Comparison of ENCODE assay signal across 9 mouse cellular contexts in genomic region chr14:17967117-17967726, GRCm38 (mm10).
DNase-seq lines count a peak whose midpoint lies in the region; ATAC-seq lines count a peak whose summit lies in the region.
"Had no signal": no experiment of that assay in that cellular context is flagged by ENCODE, and none has a peak within 500 bp of the region (broad histone marks: within the 10 kb centered on the region; RNA-seq: fewer than 3 reads in every experiment).

No protein-coding gene starts in this region.

- peak; percentile 82 for ATAC-seq in forebrain, embryonic 11.5 days (replicated peaks; ENCODE audit: low FRiP score)
- peak; percentile 89 for ATAC-seq in hindbrain, embryonic 13.5 days (ENCODE audit: low FRiP score)

- H3K4me3 ChIP-seq in forebrain, embryonic 11.5 days (ENCODE audit: low read depth, low read length): no peak overlapping the region
- H3K4me3 ChIP-seq in hindbrain, embryonic 13.5 days: no peak overlapping the region
- H3K4me3 ChIP-seq: limb, embryonic 15.5 days had no signal

- no peak overlapping the region for H3K4me2 ChIP-seq in forebrain, embryonic 11.5 days (ENCODE audit: low read depth, low read length, severe bottlenecking)
- H3K4me2 ChIP-seq in hindbrain, embryonic 13.5 days: no peak overlapping the region
- H3K4me2 ChIP-seq: limb, embryonic 15.5 days had no signal

- peak; percentile 40 for DNase-seq in gastrocnemius, adult 18-20 months (ENCODE audit: low spot score)
- no peak for DNase-seq in gastrocnemius, adult 8-10 months (ENCODE audit: low spot score in 2 of 2)
- DNase-seq in c-Kit-positive CD71-negative TER-119-negative erythroid progenitor cells, embryonic 14.5 days (ENCODE audit: low read depth): peak; percentile 25
- DNase-seq in forebrain, embryonic 11.5 days (ENCODE audit: low spot score): peak; percentile 72
- DNase-seq in layer of hippocampus, adult 9-11 months: peak; percentile 53
- peak; percentile 51 for DNase-seq in mesoderm, embryonic 11.5 days (ENCODE audit: low read depth, low spot score)
- DNase-seq in right cerebral cortex, postnatal 4 days: peak; percentile 53

- WGBS in forebrain, embryonic 11.5 days: 33% methylated on average over 5 of the region's 5 CpGs
- WGBS in hindbrain, embryonic 13.5 days: 44% methylated on average over 5 of the region's 5 CpGs

- no peaks in the 10 kb centered on the region for H3K27me3 ChIP-seq in forebrain, embryonic 11.5 days (ENCODE audit: control insufficient read depth, insufficient read depth, low read length)
- no peaks in the 10 kb centered on the region for H3K27me3 ChIP-seq in hindbrain, embryonic 13.5 days
- H3K27me3 ChIP-seq: limb, embryonic 15.5 days had no signal

- H3K36me3 ChIP-seq in forebrain, embryonic 11.5 days (ENCODE audit: control insufficient read depth, insufficient read depth, low read length): no peaks in the 10 kb centered on the region
- H3K36me3 ChIP-seq in hindbrain, embryonic 13.5 days: no peaks in the 10 kb centered on the region
- H3K36me3 ChIP-seq: limb, embryonic 15.5 days had no signal

- no peak overlapping the region for H3K9ac ChIP-seq in forebrain, embryonic 11.5 days (ENCODE audit: low read length)
- no peak overlapping the region for H3K9ac ChIP-seq in hindbrain, embryonic 13.5 days
- H3K9ac ChIP-seq: limb, embryonic 15.5 days had no signal

- H3K9me3 ChIP-seq in forebrain, embryonic 11.5 days (ENCODE audit: control insufficient read depth, low read length): no peaks in the 10 kb centered on the region
- H3K9me3 ChIP-seq in hindbrain, embryonic 13.5 days: no peaks in the 10 kb centered on the region
- H3K9me3 ChIP-seq: limb, embryonic 15.5 days had no signal

- no peaks in the 10 kb centered on the region for H3K4me1 ChIP-seq in forebrain, embryonic 11.5 days (replicated peaks; ENCODE audit: control insufficient read depth, insufficient read depth, low read length)
- H3K4me1 ChIP-seq in hindbrain, embryonic 13.5 days (replicated peaks): no peaks in the 10 kb centered on the region
- H3K4me1 ChIP-seq: limb, embryonic 15.5 days had no signal

- no peak overlapping the region for H3K27ac ChIP-seq in forebrain, embryonic 11.5 days (ENCODE audit: low read depth, low read length)
- H3K27ac ChIP-seq in hindbrain, embryonic 13.5 days: no peak overlapping the region
- H3K27ac ChIP-seq: limb, embryonic 15.5 days had no signal

Comparison
In these comparisons a context has a peak if more than half of its experiments do, and no peak if none do; other contexts are left out.
1. DNase-seq: peak in gastrocnemius, adult 18-20 months (single experiment), c-Kit-positive CD71-negative TER-119-negative erythroid progenitor cells, embryonic 14.5 days (single experiment), forebrain, embryonic 11.5 days (single experiment), layer of hippocampus, adult 9-11 months (single experiment), mesoderm, embryonic 11.5 days (single experiment) and right cerebral cortex, postnatal 4 days (single experiment); none in gastrocnemius, adult 8-10 months (0 of 2).